Mouse (Mus musculus): Measurements from ENCODE around the gene Brd1.
"Not testable (repeated sequence)": the region's sequence is repeated elsewhere in the genome, so short reads cannot be mapped to it uniquely, and the experiment has no call there.

Gene Brd1

GRCm38 (mm10) chr15:88733834-88734571 is at the start of gene Brd1:
TSS of gene Brd1 (minus strand) at chr15:88734233.
- peak; percentile 92 to 95 for DNase-seq

- DNase-seq = not testable (repeated sequence)
Observed at GRCm38 (mm10) chr15:88774630-88775029, 40.6 kb upstream of the Brd1 start.

GRCm38 (mm10) chr15:88768537-88768936 is 34.5 kb upstream of the Brd1 start:
- DNase-seq = no peak

- not testable (repeated sequence) for DNase-seq
Observed at GRCm38 (mm10) chr15:88766139-88766538, 32.1 kb upstream of the Brd1 start.

GRCm38 (mm10) chr15:88761551-88761950 is 27.5 kb upstream of the Brd1 start:
- DNase-seq = no peak

GRCm38 (mm10) chr15:88758061-88758460 is 24.0 kb upstream of the Brd1 start:
- DNase-seq = no peak

GRCm38 (mm10) chr15:88755761-88756160 is 21.7 kb upstream of the Brd1 start:
- DNase-seq = no peak

- DNase-seq = no peak
Observed at GRCm38 (mm10) chr15:88754896-88755295, 20.9 kb upstream of the Brd1 start.

- no peak for DNase-seq
Observed at GRCm38 (mm10) chr15:88752403-88752733, 18.3 kb upstream of the Brd1 start.

- DNase-seq = peak in 1 of 2 experiments; percentile 70
Observed at GRCm38 (mm10) chr15:88751564-88752402, 17.8 kb upstream of the Brd1 start, which contains the start of gene Zbed4. TSS of gene Zbed4 (plus strand) at chr15:88751660.

GRCm38 (mm10) chr15:88750677-88751563 is 16.9 kb upstream of the Brd1 start:
- peak; percentile 99 to 100 for DNase-seq

- no peak for DNase-seq
Observed at GRCm38 (mm10) chr15:88750032-88750431, 16.0 kb upstream of the Brd1 start.

- not testable (repeated sequence) for DNase-seq
Observed at GRCm38 (mm10) chr15:88749617-88750016, 15.6 kb upstream of the Brd1 start.

- DNase-seq = no peak
Observed at GRCm38 (mm10) chr15:88745926-88746325, 11.9 kb upstream of the Brd1 start.

- no peak for DNase-seq
Observed at GRCm38 (mm10) chr15:88745347-88745746, 11.3 kb upstream of the Brd1 start.

- not testable (repeated sequence) for DNase-seq
Observed at GRCm38 (mm10) chr15:88743371-88743770, 9.3 kb upstream of the Brd1 start.

- DNase-seq = no peak
Observed at GRCm38 (mm10) chr15:88741366-88741765, 7.3 kb upstream of the Brd1 start.

- no peak for DNase-seq
Observed at GRCm38 (mm10) chr15:88738466-88738865, 4.4 kb upstream of the Brd1 start.

GRCm38 (mm10) chr15:88736166-88736565 is 2.1 kb upstream of the Brd1 start:
- DNase-seq = no peak

- DNase-seq = peak; percentile 72 to 75
Observed at GRCm38 (mm10) chr15:88733041-88733751, 837 bp downstream of the Brd1 start.

- no peak for DNase-seq
Observed at GRCm38 (mm10) chr15:88732405-88733020, 1.5 kb downstream of the Brd1 start.

GRCm38 (mm10) chr15:88730717-88731116 is 3.3 kb downstream of the Brd1 start:
- DNase-seq = no peak

Measured in cerebellum, postnatal 10 days (tissue).